Mouse (Mus musculus) adrenal gland, postnatal 14 days (tissue): ENCODE measurements around the gene Cdh4. TPM values are rescaled to one million over a fixed set of nuclear protein-coding genes. Genes with fewer than 3 reads are reported as not detected.
A peak's percentile ranks its signal among the peaks of the same experiment; 100 is the strongest.

ENCODE experiments used
- DNase-seq: peaks from one replicate; pipeline ENCODE4 v3.0.0; 2021; ENCODE audit warnings: mixed read lengths
- total RNA-seq: library from RNA; stranded (reverse); gene quantifications from 2 replicates; pipeline ENCODE4 v1.2.3, GENCODE M21; 2021

Gene Cdh4
- total RNA-seq, 1 experiment from 2014 or later = 5.4 TPM

GRCm38 (mm10) chr2:179679866-179680265, 237.6 kb downstream of the Cdh4 start:
- DNase-seq = no peak

GRCm38 (mm10) chr2:179681386-179681785, 239.2 kb downstream of the Cdh4 start:
- peak; percentile 23 for DNase-seq

- no peak for DNase-seq
Measured at GRCm38 (mm10) chr2:179687243-179687681, 245.0 kb downstream of the Cdh4 start.

DNA sequence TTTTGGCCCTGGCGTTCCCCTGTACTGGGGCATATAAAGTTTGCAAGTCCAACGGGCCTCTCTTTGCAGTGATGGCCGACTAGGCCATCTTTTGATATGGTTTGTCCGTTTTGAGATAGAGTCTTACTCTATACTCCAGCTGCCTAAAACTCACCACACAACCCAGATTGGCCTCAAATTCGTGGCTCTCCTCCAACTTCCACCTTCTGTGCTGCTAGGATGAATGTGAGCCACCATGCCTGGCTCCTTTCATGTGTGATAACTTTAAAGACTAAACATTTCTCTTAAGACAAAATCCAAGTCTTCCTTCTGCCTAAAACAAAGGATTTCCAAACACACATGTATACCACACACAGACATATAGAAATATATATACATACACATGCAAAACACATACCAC, 246.7 kb downstream of the Cdh4 start:
- no peak for DNase-seq

DNA sequence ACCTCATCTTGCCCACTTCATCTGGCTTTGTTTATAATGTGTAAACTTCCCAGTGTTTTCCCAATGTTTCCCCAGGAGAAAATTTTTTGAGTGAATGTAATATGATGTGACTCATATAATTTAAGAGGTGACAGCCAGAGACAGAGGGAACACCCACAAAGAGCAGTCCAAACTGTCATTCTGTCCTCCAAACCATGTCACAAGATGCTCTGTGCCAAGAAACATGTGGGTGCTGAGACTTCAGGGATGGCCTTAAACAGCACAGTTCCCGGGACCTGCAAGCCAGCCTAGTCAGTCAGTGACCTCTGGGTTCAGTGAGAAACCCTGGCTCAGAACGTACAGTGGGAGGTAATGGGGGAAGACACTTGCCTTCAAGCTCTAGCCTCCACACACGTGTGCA, 247.5 kb downstream of the Cdh4 start:
- DNase-seq = peak; percentile 11

- DNase-seq = no peak
Measured at GRCm38 (mm10) chr2:179690571-179690970, 248.3 kb downstream of the Cdh4 start.

DNA sequence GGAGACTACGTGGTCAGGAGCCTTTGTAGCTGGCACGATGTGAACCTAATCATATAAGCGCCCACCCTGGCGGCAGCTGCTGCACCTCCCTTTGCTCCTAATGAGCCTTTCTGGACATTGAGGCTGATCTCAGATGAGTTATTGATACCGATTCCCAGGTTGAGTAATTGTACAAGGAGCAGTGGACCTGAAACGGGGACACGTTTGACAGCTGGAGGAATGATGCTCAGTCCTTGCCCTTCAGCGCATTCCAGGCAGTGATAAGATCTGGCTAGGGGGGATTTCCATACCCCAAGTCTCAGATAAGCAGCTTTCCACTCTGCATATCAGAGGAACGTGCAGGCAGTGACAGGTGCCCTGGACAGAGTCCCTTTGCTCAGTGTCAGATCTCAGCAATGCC, 252.7 kb downstream of the Cdh4 start:
- no peak for DNase-seq

- no peak for DNase-seq
Measured at GRCm38 (mm10) chr2:179697601-179698000, 255.4 kb downstream of the Cdh4 start.

GRCm38 (mm10) chr2:179698196-179698985, 256.2 kb downstream of the Cdh4 start:
- DNase-seq = peak; percentile 45

GRCm38 (mm10) chr2:179705043-179705442, 262.8 kb downstream of the Cdh4 start:
- no peak for DNase-seq

DNA sequence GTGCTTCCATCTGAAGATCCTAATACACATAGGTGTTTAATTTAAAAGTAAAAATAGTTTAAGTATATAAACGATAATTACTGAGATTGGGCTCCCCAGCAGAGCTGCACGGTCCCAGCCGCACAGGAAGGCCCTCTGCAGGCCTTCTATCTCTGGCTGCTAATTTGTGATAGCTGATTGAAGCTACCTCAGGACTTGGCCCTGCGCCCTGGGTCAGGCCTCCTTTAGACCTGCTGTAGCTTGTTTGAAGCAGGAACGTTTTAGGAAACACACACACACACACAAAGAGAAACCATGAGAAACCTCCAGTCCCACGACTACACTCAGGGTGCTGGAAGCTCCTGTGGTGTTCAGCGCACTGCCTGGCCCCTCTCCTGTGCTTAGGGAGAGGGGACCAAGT, 263.2 kb downstream of the Cdh4 start:
- DNase-seq = no peak

GRCm38 (mm10) chr2:179706616-179707015, 264.4 kb downstream of the Cdh4 start:
- DNase-seq = no peak

DNA sequence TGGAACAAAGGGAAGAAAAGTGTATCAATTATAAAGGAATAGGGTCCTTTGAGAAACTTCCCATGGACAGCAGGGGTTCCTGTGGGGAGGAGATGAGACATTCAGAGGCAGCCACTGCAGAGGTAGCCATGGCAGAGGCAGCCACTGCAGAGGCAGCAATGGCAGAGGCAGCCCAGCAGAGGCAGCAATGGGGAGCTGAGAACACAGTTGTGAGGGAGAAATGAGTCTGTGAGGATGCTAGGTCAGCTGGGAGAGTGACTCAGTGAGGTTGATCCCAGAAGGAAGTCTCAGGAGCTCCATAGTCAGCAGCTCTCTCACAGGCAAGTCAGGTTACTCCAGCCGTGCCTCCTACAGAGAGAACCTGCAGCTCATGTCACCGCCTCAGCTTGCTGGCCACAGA, 266.9 kb downstream of the Cdh4 start:
- DNase-seq = no peak

- no peak for DNase-seq
Measured at GRCm38 (mm10) chr2:179712690-179713089, 270.5 kb downstream of the Cdh4 start.

GRCm38 (mm10) chr2:179713326-179713725, 271.1 kb downstream of the Cdh4 start:
- DNase-seq = no peak

- DNase-seq = no peak
Measured at GRCm38 (mm10) chr2:179714145-179714544, 271.9 kb downstream of the Cdh4 start.

GRCm38 (mm10) chr2:179715375-179715774, 273.1 kb downstream of the Cdh4 start:
- DNase-seq = no peak

DNA sequence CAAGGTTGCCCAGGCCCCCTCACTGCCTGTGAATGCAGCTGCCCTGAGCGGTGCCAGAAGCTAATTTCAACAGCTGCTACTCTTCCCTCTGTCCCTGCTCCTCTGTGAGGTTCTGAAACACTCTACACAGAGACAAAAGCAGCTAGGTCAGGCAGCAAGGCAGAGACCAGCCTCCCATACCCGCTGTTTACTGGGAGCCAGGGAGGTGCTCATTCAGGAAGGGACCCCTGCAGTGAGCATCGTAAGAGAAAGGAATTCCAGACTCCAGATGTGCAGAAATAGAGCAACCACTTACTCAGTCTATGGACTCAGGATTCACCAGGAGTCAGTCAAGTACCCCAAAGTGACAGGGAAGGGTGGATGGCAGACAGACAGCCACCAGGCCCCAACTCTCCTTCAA, 278.1 kb downstream of the Cdh4 start:
- DNase-seq = no peak

DNA sequence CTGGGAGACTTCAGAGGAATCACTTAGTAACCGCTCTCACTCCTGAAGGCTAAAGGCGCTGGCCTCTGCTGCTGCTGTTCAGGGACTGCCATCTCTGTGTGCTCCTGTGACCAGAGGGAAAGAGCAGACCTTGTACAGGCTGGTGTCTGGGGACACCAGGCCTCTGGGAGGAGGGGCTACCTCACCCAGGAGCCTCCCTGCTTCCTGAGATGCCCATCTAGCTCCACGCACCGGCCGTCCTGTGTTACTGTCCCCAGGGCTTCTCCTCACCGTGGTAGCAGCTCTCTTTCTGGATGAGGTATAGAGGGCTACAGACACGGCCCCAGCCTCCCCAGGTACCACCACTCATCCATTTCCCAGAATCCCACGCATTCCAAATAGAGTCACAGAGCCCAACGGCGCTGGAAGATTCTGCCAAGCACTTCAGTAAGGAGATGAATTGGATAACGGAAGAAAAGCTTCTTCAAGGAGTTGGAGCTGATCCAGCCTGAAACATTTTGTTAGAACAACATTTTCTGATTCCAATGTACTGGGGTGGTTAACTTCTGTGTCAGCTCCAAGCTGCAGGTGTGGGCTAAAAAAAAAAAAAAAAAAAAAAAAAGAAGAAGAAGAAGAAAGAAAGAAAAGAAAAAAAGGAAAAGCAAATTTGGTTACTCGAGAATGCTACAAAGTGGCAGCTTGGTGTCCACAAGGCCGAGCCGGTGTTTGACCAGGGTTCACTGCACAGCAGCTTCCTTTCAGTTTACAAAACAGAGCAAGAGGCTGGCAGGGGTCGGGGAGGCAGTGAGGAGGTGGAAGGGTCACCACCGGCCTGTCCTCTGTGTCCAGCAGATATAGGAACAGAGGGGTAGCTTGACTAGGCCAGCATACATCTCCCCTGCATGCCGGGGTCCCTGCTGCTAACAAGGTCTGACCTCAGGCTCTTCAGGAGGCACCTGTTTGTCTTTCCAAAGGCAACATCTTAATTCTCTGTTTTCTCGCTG, 279.6 kb downstream of the Cdh4 start:
- no peak for DNase-seq

GRCm38 (mm10) chr2:179722776-179723386, 280.6 kb downstream of the Cdh4 start:
- peak; percentile 19 for DNase-seq

DNA sequence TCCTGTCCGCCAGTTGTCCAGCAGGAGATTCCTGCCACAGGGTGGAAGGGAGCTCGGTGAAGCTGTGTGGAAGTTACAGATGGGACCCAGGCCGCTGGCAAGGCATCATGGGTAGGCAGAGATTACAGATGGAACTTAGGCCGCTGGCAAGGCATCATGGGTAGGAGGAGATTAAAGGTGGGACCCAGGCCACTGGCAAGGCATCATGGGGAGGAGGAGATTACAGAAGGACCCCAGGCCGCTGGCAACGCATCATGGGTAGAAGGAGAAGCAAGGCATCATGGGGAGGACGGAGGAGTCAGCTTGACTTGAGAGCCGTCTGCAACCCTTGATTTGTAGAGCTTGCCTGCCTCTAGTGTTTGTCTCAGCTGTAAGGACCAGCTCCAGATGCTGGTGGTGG, 281.2 kb downstream of the Cdh4 start:
- DNase-seq = no peak

DNA sequence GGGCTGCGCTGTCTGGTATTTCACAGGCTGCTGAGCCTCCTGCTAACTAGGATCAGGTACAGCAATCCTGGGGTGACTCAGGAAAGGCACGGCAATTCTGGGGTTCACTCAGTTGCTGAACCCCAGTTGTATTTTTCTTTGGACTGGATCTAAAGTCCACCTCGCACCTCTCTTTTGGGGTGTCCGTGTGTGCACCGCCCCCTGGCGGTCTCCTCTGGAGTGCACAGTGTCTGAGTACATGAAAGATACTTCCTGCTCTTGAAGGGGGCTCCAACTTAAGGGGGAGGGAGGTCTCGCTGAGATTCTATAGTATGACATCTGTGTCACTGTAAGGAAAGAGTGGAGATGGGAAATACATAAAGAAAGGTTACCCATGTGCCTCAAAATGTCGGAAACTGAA, 286.8 kb downstream of the Cdh4 start:
- DNase-seq = peak; percentile 31

GRCm38 (mm10) chr2:179729802-179730201, 287.6 kb downstream of the Cdh4 start:
- DNase-seq = no peak
